Mouse (Mus musculus): ENCODE measurements around the gene Wfdc8.

Gene Wfdc8

GRCm38 (mm10) chr2:164562391-164563188 lies 50.8 kb downstream of the Wfdc8 start, which contains the start of gene Wfdc2:
Gene Wfdc2, plus strand, starts transcription at chr2:164562413.
- DNase-seq (ENCODE audit: low read depth): no peak

GRCm38 (mm10) chr2:164560106-164560505 lies 53.3 kb downstream of the Wfdc8 start:
- DNase-seq (ENCODE audit: low read depth): no peak

- DNase-seq (ENCODE audit: low read depth): no peak
Measured at GRCm38 (mm10) chr2:164558991-164559645, 54.3 kb downstream of the Wfdc8 start.

- peak; percentile 52 for DNase-seq (ENCODE audit: low read depth)
Measured at GRCm38 (mm10) chr2:164558426-164558825, 55.0 kb downstream of the Wfdc8 start.

- DNase-seq (ENCODE audit: low read depth): no peak
Measured at GRCm38 (mm10) chr2:164551502-164551901, 61.9 kb downstream of the Wfdc8 start.

- DNase-seq (ENCODE audit: low read depth): no peak
Measured at GRCm38 (mm10) chr2:164550895-164551269, 62.5 kb downstream of the Wfdc8 start.

GRCm38 (mm10) chr2:164549963-164550894 lies 63.2 kb downstream of the Wfdc8 start:
- DNase-seq (ENCODE audit: low read depth): no peak

- peak; percentile 37 for DNase-seq (ENCODE audit: low read depth)
Measured at GRCm38 (mm10) chr2:164549338-164549737, 64.1 kb downstream of the Wfdc8 start.

Measured in NIH3T3 (cell line).